Comparison of ENCODE assay signal across 12 mouse cellular contexts in the genomic region with DNA sequence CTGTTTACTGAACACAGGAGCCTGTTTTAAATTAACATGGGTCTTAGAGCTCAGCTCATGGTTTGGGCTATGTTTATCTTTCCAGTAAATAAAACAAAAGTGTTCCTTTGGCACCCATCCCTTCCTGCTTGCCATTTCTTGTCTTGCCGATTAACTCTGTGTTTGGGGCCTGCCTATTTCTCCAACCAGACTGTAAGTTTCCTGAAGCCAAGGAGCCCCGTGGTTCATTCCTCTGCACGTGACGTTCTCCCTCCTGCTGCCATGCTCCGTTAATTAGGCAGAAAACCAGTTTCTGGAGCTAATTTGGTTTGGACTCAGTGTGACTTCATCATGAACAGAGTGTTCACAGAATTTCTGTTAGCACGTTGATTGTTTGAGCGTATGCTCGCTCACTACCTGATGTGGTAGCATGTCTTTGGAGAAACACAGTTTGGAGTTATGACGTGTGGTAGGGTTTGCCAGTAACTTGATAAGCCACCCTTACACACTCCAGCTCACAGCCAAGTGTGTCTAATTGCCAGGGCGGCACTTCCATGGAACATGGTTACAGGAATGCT.
A peak's percentile ranks its signal among the peaks of the same experiment; 100 is the strongest.
DNase-seq lines count a peak whose midpoint lies in the region; ATAC-seq lines count a peak whose summit lies in the region.
"Had no signal": no experiment of that assay in that cellular context is flagged by ENCODE, and none has a peak within 500 bp of the region (broad histone marks: within the 10 kb centered on the region; RNA-seq: fewer than 3 reads in every experiment).

No protein-coding gene starts in this region.

- no peak for DNase-seq in heart, adult 18-20 months
- DNase-seq in layer of hippocampus, postnatal 14 days (ENCODE audit: low spot score in 2 of 2) = peak; percentile 32 to 65
- DNase-seq in layer of hippocampus, postnatal 25 days (ENCODE audit: extremely low spot score in 1 of 2, low spot score in 1 of 2) = no peak
- DNase-seq in kidney, postnatal 36 days = peak; percentile 30 to 53
- DNase-seq in thymus, postnatal 10 days (ENCODE audit: low spot score in 2 of 2) = no peak
- DNase-seq in left cerebral cortex, adult 8-10 months (ENCODE audit: low spot score in 2 of 2) = no peak
- DNase-seq: B cell, adult 2 months; liver, embryonic 13.5 days had no signal

- no peak overlapping the region for H3K9ac ChIP-seq in heart, embryonic 11.5 days (ENCODE audit: low read depth, low read length)
- no peak overlapping the region for H3K9ac ChIP-seq in embryonic facial prominence, embryonic 13.5 days
- H3K9ac ChIP-seq: liver, embryonic 13.5 days had no signal

- no peak overlapping the region for H3K4me3 ChIP-seq in heart, embryonic 11.5 days (ENCODE audit: low read depth, low read length)
- H3K4me3 ChIP-seq in embryonic facial prominence, embryonic 13.5 days = no peak overlapping the region
- H3K4me3 ChIP-seq: liver, embryonic 13.5 days; midbrain, embryonic 10.5 days had no signal

- H3K27me3 ChIP-seq in heart, embryonic 11.5 days (ENCODE audit: control insufficient read depth, insufficient read depth, low read length) = no peaks in the 10 kb centered on the region
- no peaks in the 10 kb centered on the region for H3K27me3 ChIP-seq in embryonic facial prominence, embryonic 13.5 days

- no peak for ATAC-seq in heart, embryonic 11.5 days (replicated peaks; ENCODE audit: insufficient number of reproducible peaks, low FRiP score, low TSS enrichment)
- ATAC-seq in embryonic facial prominence, embryonic 13.5 days (ENCODE audit: insufficient number of reproducible peaks, insufficient read depth, low FRiP score, low TSS enrichment, low read depth) = no peak
- ATAC-seq: inflammation-experienced regulatory T-cells, adult 6 months had no signal

- H3K9me3 ChIP-seq in heart, embryonic 11.5 days (replicated peaks; ENCODE audit: control insufficient read depth, low read length) = no peaks in the 10 kb centered on the region
- no peaks in the 10 kb centered on the region for H3K9me3 ChIP-seq in embryonic facial prominence, embryonic 13.5 days
- H3K9me3 ChIP-seq: liver, embryonic 13.5 days; midbrain, embryonic 10.5 days had no signal

- H3K4me2 ChIP-seq in heart, embryonic 11.5 days = no peak overlapping the region
- 0 out of 2 replicates have a peak overlapping the region, but pooled peaks have one; percentile 14 for H3K4me2 ChIP-seq in embryonic facial prominence, embryonic 13.5 days
- H3K4me2 ChIP-seq: liver, embryonic 13.5 days had no signal

- peak overlapping the region; percentile 35 for H3K27ac ChIP-seq in heart, embryonic 11.5 days (ENCODE audit: low read depth, low read length)
- H3K27ac ChIP-seq in embryonic facial prominence, embryonic 13.5 days = peak overlapping the region; percentile 80
- H3K27ac ChIP-seq: liver, embryonic 13.5 days; midbrain, embryonic 10.5 days had no signal

- peaks cover 43% of the 10 kb centered on the region for H3K4me1 ChIP-seq in heart, embryonic 11.5 days (ENCODE audit: control insufficient read depth, insufficient read depth, low read length)
- H3K4me1 ChIP-seq in embryonic facial prominence, embryonic 13.5 days = peaks cover 86% of the 10 kb centered on the region

- WGBS in heart, embryonic 11.5 days (ENCODE audit: insufficient replicate concordance) = 77% methylated on average over 10 of the region's 10 CpGs
- 44% methylated on average over 10 of the region's 10 CpGs for WGBS in embryonic facial prominence, embryonic 13.5 days

- H3K36me3 ChIP-seq in heart, embryonic 11.5 days (ENCODE audit: control insufficient read depth, insufficient read depth, low read length) = no peaks in the 10 kb centered on the region
- 0 out of 2 replicates have a peak, but pooled peaks cover 10% of the 10 kb centered on the region for H3K36me3 ChIP-seq in embryonic facial prominence, embryonic 13.5 days
- H3K36me3 ChIP-seq: liver, embryonic 13.5 days had no signal

Comparison
In these comparisons a context has a peak if more than half of its experiments do, and no peak if none do; other contexts are left out.
1. DNase-seq: peak in layer of hippocampus, postnatal 14 days (2 of 2) and kidney, postnatal 36 days (2 of 2); none in heart, adult 18-20 months (0 of 2), layer of hippocampus, postnatal 25 days (0 of 2), thymus, postnatal 10 days (0 of 2) and left cerebral cortex, adult 8-10 months (0 of 2).